Mouse (Mus musculus): ENCODE measurements around the gene Gatad1. TPM values are rescaled to one million over a fixed set of nuclear protein-coding genes. Genes with fewer than 3 reads are reported as not detected.
A peak's percentile ranks its signal among the peaks of the same experiment; 100 is the strongest.
"Not testable (repeated sequence)": the region's sequence is repeated elsewhere in the genome, so short reads cannot be mapped to it uniquely, and the experiment has no call there.

Gatad1 gene
- polyA plus RNA-seq, 1 experiment from 2014 or later, result 56.9 TPM

- WGBS, result 94% methylated on average over 2 of the region's 2 CpGs
Measured at GRCm38 (mm10) chr5:3665225-3665624, 8.2 kb upstream of the Gatad1 start.

GRCm38 (mm10) chr5:3653801-3654200, 3.2 kb downstream of the Gatad1 start:
- H3K9ac ChIP-seq (replicated peaks; ENCODE audit: low read depth, low read length), result no peak overlapping the region
- H3K36me3 ChIP-seq (ENCODE audit: control insufficient read depth, insufficient read depth), result no peaks in the 10 kb centered on the region
- no peaks in the 10 kb centered on the region for H3K27me3 ChIP-seq (replicated peaks; ENCODE audit: control insufficient read depth, insufficient read depth, low read length)
- no peak overlapping the region for H3K4me2 ChIP-seq (ENCODE audit: low read length)
- no peaks in the 10 kb centered on the region for H3K4me1 ChIP-seq (replicated peaks; ENCODE audit: control insufficient read depth, insufficient read depth, low read length)
- WGBS, result 93% methylated on average over 4 of the region's 4 CpGs
- H3K4me3 ChIP-seq (replicated peaks; ENCODE audit: low read length), result no peak overlapping the region
- no peak for ATAC-seq
- H3K9me3 ChIP-seq (ENCODE audit: control insufficient read depth, low read length), result no peaks in the 10 kb centered on the region
- H3K27ac ChIP-seq (ENCODE audit: low read length), result no peak overlapping the region

More at GRCm38 (mm10) chr5:3665225-3665624, 8.2 kb upstream of the Gatad1 start:
- Histone ChIP-seq H3K4me2 (ENCODE audit: low read length) (no peak overlapping the region), H3K27ac (ENCODE audit: low read length) (no peak overlapping the region), H3K9me3 (ENCODE audit: control insufficient read depth, low read length) (no peaks in the 10 kb centered on the region), H3K4me1 (replicated peaks; ENCODE audit: control insufficient read depth, insufficient read depth, low read length) (no peaks in the 10 kb centered on the region), H3K36me3 (ENCODE audit: control insufficient read depth, insufficient read depth) (no peaks in the 10 kb centered on the region), H3K4me3 (replicated peaks; ENCODE audit: low read length) (no peak overlapping the region), H3K27me3 (replicated peaks; ENCODE audit: control insufficient read depth, insufficient read depth, low read length) (no peaks in the 10 kb centered on the region), H3K9ac (replicated peaks; ENCODE audit: low read depth, low read length) (no peak overlapping the region)
- no peak for ATAC-seq

- H3K27ac ChIP-seq (ENCODE audit: low read length); H3K27me3 ChIP-seq (replicated peaks; ENCODE audit: control insufficient read depth, insufficient read depth, low read length); H3K4me1 ChIP-seq (replicated peaks; ENCODE audit: control insufficient read depth, insufficient read depth, low read length); H3K36me3 ChIP-seq (ENCODE audit: control insufficient read depth, insufficient read depth); ATAC-seq; H3K9ac ChIP-seq (replicated peaks; ENCODE audit: low read depth, low read length); H3K9me3 ChIP-seq (ENCODE audit: control insufficient read depth, low read length); H3K4me3 ChIP-seq (replicated peaks; ENCODE audit: low read length); H3K4me2 ChIP-seq (ENCODE audit: low read length): not testable (repeated sequence)
- 94% methylated on average over 14 of the region's 25 CpGs for WGBS
Measured at GRCm38 (mm10) chr5:3652903-3653575, 3.9 kb downstream of the Gatad1 start.

- Histone ChIP-seq H3K9ac (replicated peaks; ENCODE audit: low read depth, low read length) (no peak overlapping the region), H3K36me3 (ENCODE audit: control insufficient read depth, insufficient read depth) (no peaks in the 10 kb centered on the region), H3K27me3 (replicated peaks; ENCODE audit: control insufficient read depth, insufficient read depth, low read length) (no peaks in the 10 kb centered on the region), H3K4me3 (replicated peaks; ENCODE audit: low read length) (no peak overlapping the region), H3K27ac (ENCODE audit: low read length) (no peak overlapping the region), H3K9me3 (ENCODE audit: control insufficient read depth, low read length) (no peaks in the 10 kb centered on the region), H3K4me2 (ENCODE audit: low read length) (no peak overlapping the region), H3K4me1 (replicated peaks; ENCODE audit: control insufficient read depth, insufficient read depth, low read length) (peaks cover under 1% of the 10 kb centered on the region)
- WGBS, result 86% methylated on average over 5 of the region's 5 CpGs
- no peak for ATAC-seq
Measured at GRCm38 (mm10) chr5:3651621-3652020, 5.4 kb downstream of the Gatad1 start.

- Histone ChIP-seq H3K27ac (ENCODE audit: low read length) (no peak within 1 kb of the TSS), H3K4me2 (ENCODE audit: low read length) (no peak within 1 kb of the TSS), H3K27me3 (replicated peaks; ENCODE audit: control insufficient read depth, insufficient read depth, low read length) (no peaks in the 10 kb centered on the region), H3K9ac (replicated peaks; ENCODE audit: low read depth, low read length) (no peak within 1 kb of the TSS), H3K4me3 (replicated peaks; ENCODE audit: low read length) (no peak within 1 kb of the TSS), H3K36me3 (ENCODE audit: control insufficient read depth, insufficient read depth) (no peaks in the 10 kb centered on the region), H3K9me3 (ENCODE audit: control insufficient read depth, low read length) (no peaks in the 10 kb centered on the region), H3K4me1 (replicated peaks; ENCODE audit: control insufficient read depth, insufficient read depth, low read length) (peaks cover 5% of the 10 kb centered on the region)
- WGBS, result 67% methylated on average over 6 of the region's 6 CpGs
- no peak for ATAC-seq
Measured at GRCm38 (mm10) chr5:3650881-3651280, 6.1 kb downstream of the Gatad1 start, which contains the start of gene Tmbim7. Gene Tmbim7, plus strand, starts transcription at chr5:3651181.

- H3K9me3 ChIP-seq (ENCODE audit: control insufficient read depth, low read length), result no peaks in the 10 kb centered on the region
- no peak overlapping the region for H3K9ac ChIP-seq (replicated peaks; ENCODE audit: low read depth, low read length)
- peaks cover 10% of the 10 kb centered on the region for H3K4me1 ChIP-seq (replicated peaks; ENCODE audit: control insufficient read depth, insufficient read depth, low read length)
- no peak overlapping the region for H3K4me3 ChIP-seq (replicated peaks; ENCODE audit: low read length)
- no peak overlapping the region for H3K4me2 ChIP-seq (ENCODE audit: low read length)
- H3K27me3 ChIP-seq (replicated peaks; ENCODE audit: control insufficient read depth, insufficient read depth, low read length), result no peaks in the 10 kb centered on the region
- no peak for ATAC-seq
- peaks cover 4% of the 10 kb centered on the region; the same call in 1 of the 2 replicates for H3K36me3 ChIP-seq (ENCODE audit: control insufficient read depth, insufficient read depth)
- 74% methylated on average over 4 of the region's 4 CpGs for WGBS
- H3K27ac ChIP-seq (ENCODE audit: low read length), result no peak overlapping the region
Measured at GRCm38 (mm10) chr5:3648849-3649210, 8.2 kb downstream of the Gatad1 start.

GRCm38 (mm10) chr5:3648206-3648848, 8.7 kb downstream of the Gatad1 start:
- Histone ChIP-seq H3K4me2 (ENCODE audit: low read length) (peak overlapping the region; percentile 62), H3K36me3 (ENCODE audit: control insufficient read depth, insufficient read depth) (peaks cover 4% of the 10 kb centered on the region; the same call in 1 of the 2 replicates), H3K9me3 (ENCODE audit: control insufficient read depth, low read length) (no peaks in the 10 kb centered on the region), H3K4me1 (replicated peaks; ENCODE audit: control insufficient read depth, insufficient read depth, low read length) (peaks cover 10% of the 10 kb centered on the region), H3K4me3 (replicated peaks; ENCODE audit: low read length) (no peak overlapping the region; the same call in 1 of the 2 replicates), H3K27me3 (replicated peaks; ENCODE audit: control insufficient read depth, insufficient read depth, low read length) (no peaks in the 10 kb centered on the region), H3K9ac (replicated peaks; ENCODE audit: low read depth, low read length) (no peak overlapping the region), H3K27ac (ENCODE audit: low read length) (no peak overlapping the region)
- peak; percentile 8; the same call in 1 of the 2 replicates for ATAC-seq
- WGBS, result 55% methylated on average over 4 of the region's 4 CpGs

- Histone ChIP-seq H3K4me3 (replicated peaks; ENCODE audit: low read length) (peak overlapping the region; percentile 92), H3K9me3 (ENCODE audit: control insufficient read depth, low read length) (no peaks in the 10 kb centered on the region), H3K36me3 (ENCODE audit: control insufficient read depth, insufficient read depth) (peaks cover 4% of the 10 kb centered on the region; the same call in 1 of the 2 replicates), H3K27me3 (replicated peaks; ENCODE audit: control insufficient read depth, insufficient read depth, low read length) (no peaks in the 10 kb centered on the region), H3K27ac (ENCODE audit: low read length) (peak overlapping the region; percentile 89), H3K9ac (replicated peaks; ENCODE audit: low read depth, low read length) (peak overlapping the region; percentile 90), H3K4me2 (ENCODE audit: low read length) (peak overlapping the region; percentile 62), H3K4me1 (replicated peaks; ENCODE audit: control insufficient read depth, insufficient read depth, low read length) (peaks cover 10% of the 10 kb centered on the region)
- WGBS, result 0% methylated on average over 20 of the region's 46 CpGs
- ATAC-seq, result peak; percentile 95
Measured at GRCm38 (mm10) chr5:3647708-3648121, 9.3 kb downstream of the Gatad1 start.

- Histone ChIP-seq H3K36me3 (ENCODE audit: control insufficient read depth, insufficient read depth) (peaks cover 4% of the 10 kb centered on the region; the same call in 1 of the 2 replicates), H3K4me1 (replicated peaks; ENCODE audit: control insufficient read depth, insufficient read depth, low read length) (peaks cover 10% of the 10 kb centered on the region), H3K27ac (ENCODE audit: low read length) (peak overlapping the region; percentile 89), H3K4me3 (replicated peaks; ENCODE audit: low read length) (peak overlapping the region; percentile 92), H3K27me3 (replicated peaks; ENCODE audit: control insufficient read depth, insufficient read depth, low read length) (no peaks in the 10 kb centered on the region), H3K4me2 (ENCODE audit: low read length) (peak overlapping the region; percentile 62), H3K9ac (replicated peaks; ENCODE audit: low read depth, low read length) (peak overlapping the region; percentile 90), H3K9me3 (ENCODE audit: control insufficient read depth, low read length) (no peaks in the 10 kb centered on the region)
- ATAC-seq, result peak; percentile 80
- 0% methylated on average over 58 of the region's 60 CpGs for WGBS
Measured at GRCm38 (mm10) chr5:3646991-3647707, 9.8 kb downstream of the Gatad1 start.
